Mouse (Mus musculus) heart, postnatal 0 days (tissue): Measurements from ENCODE around the gene Nipal1.

Source experiments
- CTCF ChIP-seq: IDR thresholded peaks from 2 replicates; pipeline ENCODE4 v1.5.1; 2016; ENCODE audit warnings: antibody characterized with exemption, control low read depth, low read depth
- EP300 ChIP-seq: IDR thresholded peaks from 2 replicates; pipeline ENCODE4 v1.6.1; 2016; ENCODE audit warnings: antibody characterized with exemption, low read depth

DNA sequence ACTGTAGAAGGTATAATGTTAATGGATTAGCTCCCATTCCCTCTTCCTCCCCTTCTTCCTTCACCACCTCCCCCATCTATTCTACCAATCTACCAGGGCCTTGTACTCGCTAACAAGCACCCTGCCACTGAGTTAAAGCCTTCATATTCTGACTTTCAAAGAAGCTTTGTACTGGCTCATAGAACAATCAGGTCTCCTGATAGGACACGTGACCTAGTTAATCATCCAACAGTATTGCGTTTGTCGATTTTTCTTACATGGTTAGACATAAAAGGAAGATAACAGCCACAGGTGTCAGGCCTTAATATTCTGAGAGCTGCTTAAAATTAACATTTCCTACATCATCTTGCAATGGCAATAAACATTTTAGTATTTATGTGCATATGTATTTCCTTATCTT is 44.5 kb upstream of the Nipal1 start:
- TF ChIP-seq CTCF (no peak), EP300 (no peak)
